10 mouse cellular contexts compared by ENCODE assay signal in the genomic region with DNA sequence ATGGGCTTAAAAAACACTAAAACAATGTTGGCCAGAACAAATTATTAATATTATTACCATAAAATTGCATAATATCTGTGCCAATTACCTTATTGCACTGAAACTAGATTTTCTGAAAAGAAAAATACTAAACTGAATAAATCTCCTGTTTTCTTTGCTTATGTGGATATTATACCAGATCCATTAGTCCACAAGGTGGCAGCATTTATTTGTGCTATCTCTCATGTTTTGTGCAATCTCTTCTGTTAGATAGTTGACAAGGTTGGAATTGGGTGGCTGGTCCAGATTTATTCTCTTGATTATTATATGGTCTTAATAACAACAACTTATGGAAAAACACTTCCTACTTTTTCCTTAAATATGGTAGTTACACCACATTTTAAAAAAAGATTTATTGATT. TPM values are rescaled to one million over a fixed set of nuclear protein-coding genes. Genes with fewer than 3 reads are reported as not detected.
DNase-seq lines count a peak whose midpoint lies in the region; ATAC-seq and TF ChIP-seq lines count a peak whose summit lies in the region.
"Had no signal": no experiment of that assay in that cellular context is flagged by ENCODE, and none has a peak within 500 bp of the region (broad histone marks: within the 10 kb centered on the region; RNA-seq: fewer than 3 reads in every experiment).

No protein-coding gene starts in this region.

- H3K27me3 ChIP-seq in embryonic facial prominence, embryonic 14.5 days (replicated peaks; ENCODE audit: control insufficient read depth, insufficient read depth, low read length): no peaks in the 10 kb centered on the region
- H3K27me3 ChIP-seq: heart, embryonic 15.5 days; liver, embryonic 13.5 days had no signal

- DNase-seq in cerebellum, postnatal 14 days: peak; percentile 44 to 64
- DNase-seq in cerebellum, postnatal 36 days: no peak
- peak; percentile 34 to 40 for DNase-seq in layer of hippocampus, adult 2 months (ENCODE audit: low spot score in 2 of 2)
- DNase-seq in layer of hippocampus, adult 8-10 months (ENCODE audit: low spot score in 2 of 2): no peak
- DNase-seq in CD4-positive helper T cell, adult 2 months (ENCODE audit: low read depth, low spot score): peak; percentile 15
- DNase-seq in embryonic facial prominence, embryonic 14.5 days (ENCODE audit: low spot score): peak; percentile 49
- no peak for DNase-seq in ovary, postnatal 14 days (ENCODE audit: low spot score)
- DNase-seq in kidney, adult 11 months: no peak
- DNase-seq: liver, embryonic 13.5 days had no signal

- H3K27ac ChIP-seq in layer of hippocampus, adult 2 months: no peak overlapping the region
- H3K27ac ChIP-seq in embryonic facial prominence, embryonic 14.5 days (replicated peaks; ENCODE audit: low read depth, low read length): no peak overlapping the region
- H3K27ac ChIP-seq: heart, embryonic 15.5 days; liver, embryonic 13.5 days had no signal

- no peak overlapping the region for H3K4me3 ChIP-seq in layer of hippocampus, adult 2 months
- H3K4me3 ChIP-seq in embryonic facial prominence, embryonic 14.5 days (ENCODE audit: low read depth, low read length): no peak overlapping the region
- H3K4me3 ChIP-seq: heart, embryonic 15.5 days; liver, embryonic 13.5 days had no signal

- TF ChIP-seq CTCF in layer of hippocampus, adult 2 months (conservative IDR thresholded peaks at IDR 0.05): peak; percentile 86

- ATAC-seq in embryonic facial prominence, embryonic 14.5 days (ENCODE audit: low read depth): no peak

- peaks cover 30% of the 10 kb centered on the region for H3K36me3 ChIP-seq in embryonic facial prominence, embryonic 14.5 days (ENCODE audit: control insufficient read depth, insufficient read depth, low read length)

- no peaks in the 10 kb centered on the region for H3K4me1 ChIP-seq in embryonic facial prominence, embryonic 14.5 days (ENCODE audit: control insufficient read depth, insufficient read depth, low read length)
- H3K4me1 ChIP-seq: heart, embryonic 15.5 days had no signal

- no peaks in the 10 kb centered on the region for H3K9me3 ChIP-seq in embryonic facial prominence, embryonic 14.5 days (ENCODE audit: control insufficient read depth, low read length)
- H3K9me3 ChIP-seq: heart, embryonic 15.5 days; liver, embryonic 13.5 days had no signal

- H3K4me2 ChIP-seq in embryonic facial prominence, embryonic 14.5 days (ENCODE audit: low read depth, low read length): no peak overlapping the region
- H3K4me2 ChIP-seq: heart, embryonic 15.5 days; liver, embryonic 13.5 days had no signal

- H3K9ac ChIP-seq in embryonic facial prominence, embryonic 14.5 days (ENCODE audit: low read depth, low read length): no peak overlapping the region
- H3K9ac ChIP-seq: heart, embryonic 15.5 days; liver, embryonic 13.5 days had no signal

RNA-seq across cellular contexts. Expression of gene Cop1, which starts 58.1 kb away (rescaled TPM):
- 100 to 1,000 TPM; 132 to 152 TPM for total RNA-seq in layer of hippocampus, adult 2 months (2021)
- total RNA-seq in layer of hippocampus, adult 8-10 months (2022): 100 to 1,000 TPM; 102 to 126 (median 112) TPM
- polyA plus RNA-seq in embryonic facial prominence, embryonic 14.5 days (2014; fragmentation: Nextera tagmentation; extraction: Ambion mirVana): 72.5 and 80.9 TPM in 2 replicates

Comparison
In these comparisons a context has a peak if more than half of its experiments do, and no peak if none do; other contexts are left out.
1. DNase-seq: peak in cerebellum, postnatal 14 days (2 of 2), layer of hippocampus, adult 2 months (2 of 2), CD4-positive helper T cell, adult 2 months (single experiment) and embryonic facial prominence, embryonic 14.5 days (single experiment); none in cerebellum, postnatal 36 days (0 of 2), layer of hippocampus, adult 8-10 months (0 of 2), ovary, postnatal 14 days (single experiment) and kidney, adult 11 months (single experiment).